Mouse (Mus musculus) stomach, embryonic 16.5 days (tissue): Measurements from ENCODE around the gene Rpl24. TPM values are rescaled to one million over a fixed set of nuclear protein-coding genes. Genes with fewer than 3 reads are reported as not detected.
A peak's percentile ranks its signal among the peaks of the same experiment; 100 is the strongest.

Source experiments
- ATAC-seq: fragments of 200-750 bp; cut with Nextera tagmentation; 2 replicates; pipeline ENCODE4 v1.8.0; 2017; ENCODE audit warnings: moderate number of reproducible peaks, moderate TSS enrichment; ENCODE audit not compliant: insufficient read depth, low FRiP score
- H3K27ac ChIP-seq: fragments of 300-500 bp; sonication (generic); 2 replicates; pipeline ENCODE4 v1.5.1; 2014; ENCODE audit warnings: low read length
- H3K27me3 ChIP-seq: fragments of 300-500 bp; sonication (generic); 2 replicates; pipeline ENCODE4 v1.6.1; 2014; ENCODE audit warnings: low read length, control low read depth, mixed read lengths; ENCODE audit not compliant: control insufficient read depth, insufficient read depth
- H3K36me3 ChIP-seq: fragments of 300-500 bp; sonication (generic); 2 replicates; pipeline ENCODE4 v1.6.1; 2014; ENCODE audit warnings: low read length; ENCODE audit not compliant: control insufficient read depth, insufficient read depth
- H3K4me1 ChIP-seq: fragments of 300-500 bp; sonication (generic); 2 replicates; pipeline ENCODE4 v1.6.1; 2014; ENCODE audit warnings: low read length, control low read depth, mixed read lengths; ENCODE audit not compliant: control insufficient read depth, insufficient read depth
- H3K4me2 ChIP-seq: fragments of 300-500 bp; sonication (generic); 2 replicates; pipeline ENCODE4 v1.6.1; 2014; ENCODE audit warnings: low read depth, low read length, mixed read lengths
- H3K4me3 ChIP-seq: fragments of 300-500 bp; sonication (generic); replicated peaks from 2 replicates; pipeline ENCODE4 v1.5.1; 2014; ENCODE audit warnings: mild to moderate bottlenecking, low read length
- H3K9ac ChIP-seq: fragments of 300-500 bp; sonication (generic); 2 replicates; pipeline ENCODE4 v1.6.1; 2014; ENCODE audit warnings: low read length
- H3K9me3 ChIP-seq: fragments of 300-500 bp; sonication (generic); replicated peaks from 2 replicates; pipeline ENCODE4 v1.6.1; 2016; ENCODE audit warnings: low read length, control low read depth; ENCODE audit not compliant: control insufficient read depth
- WGBS: fragments of 180-500 bp; shearing (Covaris S2); extraction: QIAGEN DNeasy Blood & Tissue Kit; methylation state at CpG from one replicate; pipeline ENCODE4 v1.1.7; 2014; 5-methylcytosine and 5-hydroxymethylcytosine counted together
- polyA plus RNA-seq: library from polyadenylated mRNA; unstranded; fragments of >200 nt; fragmentation: Nextera tagmentation; extraction: Ambion mirVana; gene quantifications from 2 replicates; pipeline ENCODE4 v1.2.1, GENCODE M21; 2015

Gene Rpl24
- polyA plus RNA-seq, 1 experiment from 2014 or later, result 735 TPM

DNA sequence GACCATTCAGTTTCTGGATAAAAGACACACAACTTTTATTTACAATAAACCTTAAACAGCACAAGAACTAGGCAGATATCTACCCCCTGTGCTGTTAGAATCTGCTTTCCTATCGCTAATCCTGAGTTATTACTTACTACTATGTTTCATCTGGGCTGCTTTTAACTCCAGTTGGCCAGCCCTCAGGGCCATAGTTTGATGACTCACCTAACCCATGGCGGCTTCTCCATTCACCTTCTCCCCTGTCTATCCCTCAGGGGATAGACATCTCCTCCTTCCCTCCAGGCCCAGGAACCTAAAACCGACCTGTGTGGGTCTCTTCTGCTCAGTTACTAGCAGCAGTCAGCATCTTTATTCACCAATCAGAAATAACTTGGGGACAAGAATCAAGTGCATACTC is 19.9 kb downstream of the Rpl24 start:
- no peak for ATAC-seq
- Histone ChIP-seq H3K9ac (no peak overlapping the region), H3K27ac (no peak overlapping the region), H3K36me3 (peaks cover 5% of the 10 kb centered on the region; the same call in 1 of the 2 replicates), H3K4me3 (no peak overlapping the region), H3K4me2 (no peak overlapping the region), H3K4me1 (no peaks in the 10 kb centered on the region), H3K9me3 (no peaks in the 10 kb centered on the region), H3K27me3 (no peaks in the 10 kb centered on the region)
- 96% methylated on average over 3 of the region's 3 CpGs for WGBS

GRCm38 (mm10) chr16:55990311-55990710 is 24.2 kb downstream of the Rpl24 start:
- H3K36me3 ChIP-seq, result peaks cover 5% of the 10 kb centered on the region; the same call in 1 of the 2 replicates
- H3K9me3 ChIP-seq, result no peaks in the 10 kb centered on the region
- no peak overlapping the region for H3K4me2 ChIP-seq
- H3K27ac ChIP-seq, result no peak overlapping the region
- no peak overlapping the region for H3K4me3 ChIP-seq
- H3K27me3 ChIP-seq, result no peaks in the 10 kb centered on the region
- no peak overlapping the region for H3K9ac ChIP-seq
- H3K4me1 ChIP-seq, result no peaks in the 10 kb centered on the region
- no peak for ATAC-seq
- WGBS, result 86% methylated on average over 4 of the region's 4 CpGs

DNA sequence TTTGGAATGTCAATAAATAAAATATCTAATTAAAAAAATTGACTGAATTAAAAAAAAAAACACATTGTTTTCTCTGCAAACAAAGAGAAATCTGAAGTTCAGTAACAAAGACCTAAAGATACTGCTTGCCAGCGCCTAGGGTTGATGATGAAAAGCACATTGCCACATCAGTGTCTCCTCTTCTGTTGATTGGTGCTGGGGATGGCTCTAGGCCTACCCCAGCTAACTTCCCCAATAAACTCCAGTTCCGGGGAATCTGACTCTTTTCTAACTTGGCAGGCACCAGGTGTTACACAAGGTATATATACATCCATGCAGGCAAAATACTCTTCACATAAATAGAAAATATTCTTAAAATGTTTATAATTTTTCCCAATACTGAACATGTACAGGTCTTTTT is 28.2 kb downstream of the Rpl24 start:
- Histone ChIP-seq H3K9me3 (no peaks in the 10 kb centered on the region), H3K4me3 (no peak overlapping the region), H3K4me2 (no peak overlapping the region), H3K9ac (no peak overlapping the region), H3K27me3 (no peaks in the 10 kb centered on the region), H3K27ac (no peak overlapping the region), H3K36me3 (no peaks in the 10 kb centered on the region; the same call in 1 of the 2 replicates), H3K4me1 (no peaks in the 10 kb centered on the region)
- 85% methylated on average over 2 of the region's 2 CpGs for WGBS
- no peak for ATAC-seq

- H3K27ac ChIP-seq, result no peak overlapping the region
- H3K27me3 ChIP-seq, result no peaks in the 10 kb centered on the region
- no peak overlapping the region for H3K4me2 ChIP-seq
- H3K4me3 ChIP-seq, result no peak overlapping the region
- no peak overlapping the region for H3K9ac ChIP-seq
- no peaks in the 10 kb centered on the region for H3K9me3 ChIP-seq
- peaks cover 9% of the 10 kb centered on the region for H3K36me3 ChIP-seq
- no peaks in the 10 kb centered on the region for H3K4me1 ChIP-seq
- ATAC-seq, result no peak
- 95% methylated on average over 11 of the region's 11 CpGs for WGBS
These were observed 40.7 kb downstream of the Rpl24 start for GRCm38 (mm10) chr16:56006798-56007197.

DNA sequence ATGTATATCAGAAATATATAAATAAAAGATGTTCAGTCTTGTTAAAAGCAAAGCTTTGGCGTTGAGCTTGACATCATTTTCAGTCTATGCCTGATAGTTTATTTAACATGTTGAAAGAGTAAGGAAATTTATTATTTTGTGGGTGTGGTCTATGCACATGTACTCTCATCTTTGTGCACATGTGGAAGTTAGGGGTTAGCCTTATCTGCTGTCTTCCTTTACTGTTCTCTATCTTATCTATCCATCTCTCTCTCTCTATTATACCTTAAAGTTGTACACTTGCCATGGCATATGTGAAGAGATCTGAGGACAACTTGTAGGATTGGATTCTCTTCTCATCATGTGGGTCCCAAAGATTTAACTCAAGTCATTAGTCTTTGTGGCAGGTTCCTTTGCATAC is 42.8 kb downstream of the Rpl24 start:
- Histone ChIP-seq H3K9me3 (no peaks in the 10 kb centered on the region), H3K4me2 (no peak overlapping the region), H3K27me3 (no peaks in the 10 kb centered on the region), H3K4me3 (no peak overlapping the region), H3K36me3 (peaks cover 3% of the 10 kb centered on the region; the same call in 1 of the 2 replicates), H3K9ac (no peak overlapping the region), H3K27ac (no peak overlapping the region), H3K4me1 (no peaks in the 10 kb centered on the region)
- ATAC-seq, result no peak
- 74% methylated on average over 1 of the region's 1 CpGs for WGBS

DNA sequence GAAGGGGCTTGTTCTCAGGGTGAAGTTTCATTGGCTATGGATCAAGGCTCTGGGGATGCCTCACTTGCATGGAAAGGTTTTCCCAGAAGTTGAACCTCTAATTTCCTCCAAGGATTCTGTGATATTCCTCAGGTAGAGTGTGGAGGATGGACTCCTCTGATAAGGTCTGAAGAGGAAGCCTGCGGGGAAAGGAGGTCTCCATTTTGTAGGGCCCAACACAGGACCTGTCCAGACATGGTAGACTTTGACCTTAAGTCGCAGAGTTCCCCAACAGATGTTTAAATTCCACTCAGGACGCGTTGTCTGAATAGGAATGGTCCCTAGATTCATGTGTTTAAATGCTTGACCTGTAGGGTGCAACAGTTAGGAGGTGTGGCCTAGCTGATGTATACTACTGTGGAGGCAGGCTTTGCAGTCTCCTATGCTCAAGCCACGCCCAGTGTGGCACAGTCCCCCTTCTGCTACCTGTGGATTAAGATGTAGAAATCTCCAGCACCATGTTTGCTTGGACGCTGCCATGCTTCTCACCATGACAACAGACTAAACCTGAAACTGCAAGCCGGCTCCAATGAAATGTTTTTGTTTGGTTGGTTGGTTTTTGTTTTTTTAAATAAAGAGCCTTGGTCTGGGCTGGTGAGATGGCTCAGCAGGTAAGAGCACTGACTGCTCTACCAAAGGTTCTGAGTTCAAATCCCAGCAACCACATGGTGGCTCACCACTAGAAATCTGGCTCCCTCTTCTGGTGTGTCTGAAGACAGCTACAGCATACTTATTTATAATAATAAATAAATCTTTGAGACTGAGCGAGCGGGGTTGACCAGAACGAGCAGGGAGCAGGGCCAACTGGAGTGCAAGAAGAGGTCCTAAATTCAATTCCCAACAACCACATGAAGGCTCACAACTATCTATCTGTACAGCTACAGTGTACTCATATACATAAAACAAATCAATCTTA is 47.0 kb downstream of the Rpl24 start:
- no peaks in the 10 kb centered on the region for H3K9me3 ChIP-seq
- 0 out of 2 replicates have a peak, but pooled peaks have one; percentile 7 for ATAC-seq
- 88% methylated on average over 10 of the region's 10 CpGs for WGBS

DNA sequence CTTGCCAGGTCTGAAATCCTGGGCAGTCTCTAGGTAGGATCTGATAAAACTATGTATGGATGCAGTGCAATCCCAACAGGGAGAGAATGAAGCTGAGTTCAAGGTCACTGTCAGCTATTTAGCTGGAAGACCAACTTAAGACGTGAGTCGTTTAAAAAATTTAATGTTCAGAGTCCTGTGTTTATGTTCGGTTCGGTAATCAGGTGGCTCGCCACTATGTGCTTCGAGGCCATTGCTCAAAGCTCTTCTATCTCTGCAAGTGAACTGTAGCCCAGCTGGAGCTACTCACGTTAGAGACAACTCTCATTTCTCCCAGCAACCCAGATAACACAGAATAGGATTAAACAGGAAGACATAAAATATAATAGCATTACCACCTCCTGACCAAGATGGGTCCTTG is 48.0 kb downstream of the Rpl24 start:
- H3K9me3 ChIP-seq, result no peaks in the 10 kb centered on the region
- H3K27me3 ChIP-seq, result no peaks in the 10 kb centered on the region
- peaks cover 18% of the 10 kb centered on the region for H3K36me3 ChIP-seq
- H3K4me3 ChIP-seq, result no peak overlapping the region
- no peaks in the 10 kb centered on the region for H3K4me1 ChIP-seq
- no peak overlapping the region for H3K27ac ChIP-seq
- H3K9ac ChIP-seq, result no peak overlapping the region
- 58% methylated on average over 7 of the region's 7 CpGs for WGBS
- no peak overlapping the region for H3K4me2 ChIP-seq
- no peak for ATAC-seq

More for the DNA sequence above, 47.0 kb downstream of the Rpl24 start:
- Histone ChIP-seq H3K27ac (no peak overlapping the region), H3K4me1 (no peaks in the 10 kb centered on the region), H3K4me2 (no peak overlapping the region), H3K4me3 (no peak overlapping the region), H3K9ac (no peak overlapping the region), H3K27me3 (no peaks in the 10 kb centered on the region), H3K36me3 (peaks cover 9% of the 10 kb centered on the region)

GRCm38 (mm10) chr16:56019660-56020059 is 53.6 kb downstream of the Rpl24 start:
- ATAC-seq, result no peak
- Histone ChIP-seq H3K27ac (no peak overlapping the region), H3K27me3 (no peaks in the 10 kb centered on the region), H3K4me1 (no peaks in the 10 kb centered on the region), H3K4me2 (no peak overlapping the region), H3K9ac (no peak overlapping the region), H3K4me3 (no peak overlapping the region), H3K9me3 (no peaks in the 10 kb centered on the region), H3K36me3 (peaks cover 24% of the 10 kb centered on the region)
- WGBS, result 95% methylated on average over 7 of the region's 7 CpGs
